Mouse (Mus musculus): ENCODE measurements around the gene Flywch1. TPM values are rescaled to one million over a fixed set of nuclear protein-coding genes. Genes with fewer than 3 reads are reported as not detected.

Gene Flywch1
- polyA plus RNA-seq (2017; shearing (Covaris generic)) = 10 to 100 TPM; 38.5 to 40.7 TPM

DNA sequence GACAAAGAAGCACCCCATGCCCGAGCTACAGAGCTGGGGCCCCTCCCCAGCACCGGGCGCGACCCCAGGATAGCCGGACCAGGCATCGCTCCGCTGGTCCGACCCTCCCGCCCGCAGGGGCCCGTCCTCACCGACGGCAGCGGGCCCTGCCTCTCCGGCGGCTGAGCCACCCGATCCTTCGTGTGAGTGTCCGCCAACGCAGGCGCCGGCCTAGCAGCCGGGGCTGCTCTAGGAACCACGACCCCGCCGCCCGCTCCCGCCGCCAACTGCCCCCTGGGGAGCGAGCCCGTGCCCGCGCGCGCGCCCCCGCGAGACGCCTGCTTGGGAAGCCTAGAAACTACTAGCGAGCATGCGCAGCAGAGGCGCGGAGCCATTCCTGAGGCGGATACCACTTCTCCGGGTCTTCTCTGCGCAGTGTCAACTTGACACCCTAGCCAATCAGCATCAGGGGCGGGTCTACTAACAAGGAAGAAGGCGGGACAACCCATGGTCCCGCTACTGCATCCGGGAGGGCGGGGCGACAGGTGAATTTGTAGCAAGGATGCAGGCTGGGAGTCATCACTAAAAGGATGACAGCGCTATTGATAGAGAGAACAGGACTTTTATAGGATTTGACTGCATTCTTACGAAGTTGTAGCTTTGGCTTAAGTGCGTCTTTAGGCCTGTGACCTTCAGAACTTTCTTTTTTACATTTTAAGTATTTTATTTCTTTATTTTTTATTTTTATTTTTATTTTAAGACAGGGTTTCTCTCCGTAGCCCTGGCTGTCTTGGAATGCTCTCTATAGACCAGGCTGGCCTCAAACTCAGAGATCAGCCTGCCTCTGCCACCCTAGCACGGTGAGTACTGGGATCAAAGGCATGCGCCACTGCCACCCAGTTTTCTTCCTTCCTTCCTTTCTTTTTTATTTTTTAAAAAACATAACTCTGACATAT is at the start of gene Flywch1:
TSS of gene Flywch1 (minus strand) at position 319 of the 935 bp plus-strand sequence.

DNA sequence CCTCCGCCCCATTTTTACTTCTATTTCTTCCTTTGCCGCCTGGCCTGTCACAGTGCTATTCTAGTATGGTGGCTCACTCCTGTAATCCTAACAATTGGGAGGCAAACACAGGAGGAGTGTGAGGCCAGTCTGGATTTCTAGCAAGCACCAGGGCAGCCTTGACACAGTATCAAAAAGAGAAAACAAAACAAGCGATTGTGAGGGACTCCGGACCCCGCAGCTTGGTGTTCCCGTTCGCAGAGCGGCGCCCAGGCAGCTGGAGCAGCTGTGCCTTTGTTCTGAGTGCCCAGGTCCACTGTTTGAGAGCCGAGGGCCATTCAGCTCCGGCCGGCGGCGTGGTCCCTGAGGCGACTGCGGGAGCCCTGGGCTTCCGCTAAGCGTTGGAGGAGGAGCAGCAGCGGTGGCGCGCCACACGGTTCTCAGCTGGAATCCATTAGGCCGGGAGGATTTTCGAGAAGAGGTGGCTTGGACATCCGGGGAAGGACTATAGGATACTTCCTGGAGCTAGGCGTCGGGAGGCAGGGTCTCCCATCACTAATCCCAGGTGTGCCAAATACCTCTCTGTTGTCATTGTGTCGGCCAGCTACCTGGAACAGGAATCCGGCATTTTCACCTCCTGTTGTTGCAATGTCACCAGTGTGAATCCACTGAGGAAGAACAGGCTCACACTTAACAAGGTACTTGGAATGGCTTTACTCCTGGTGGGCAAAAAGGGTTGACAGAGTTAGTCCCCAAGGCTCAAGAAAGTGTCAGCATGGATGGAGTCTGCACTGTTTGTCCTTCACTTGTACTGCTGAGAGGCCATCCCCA is 19.1 kb upstream of the Flywch1 start, which contains the start of gene Srrm2:
TSS of gene Srrm2 (plus strand) at position 264 of the 810 bp plus-strand sequence.

DNA sequence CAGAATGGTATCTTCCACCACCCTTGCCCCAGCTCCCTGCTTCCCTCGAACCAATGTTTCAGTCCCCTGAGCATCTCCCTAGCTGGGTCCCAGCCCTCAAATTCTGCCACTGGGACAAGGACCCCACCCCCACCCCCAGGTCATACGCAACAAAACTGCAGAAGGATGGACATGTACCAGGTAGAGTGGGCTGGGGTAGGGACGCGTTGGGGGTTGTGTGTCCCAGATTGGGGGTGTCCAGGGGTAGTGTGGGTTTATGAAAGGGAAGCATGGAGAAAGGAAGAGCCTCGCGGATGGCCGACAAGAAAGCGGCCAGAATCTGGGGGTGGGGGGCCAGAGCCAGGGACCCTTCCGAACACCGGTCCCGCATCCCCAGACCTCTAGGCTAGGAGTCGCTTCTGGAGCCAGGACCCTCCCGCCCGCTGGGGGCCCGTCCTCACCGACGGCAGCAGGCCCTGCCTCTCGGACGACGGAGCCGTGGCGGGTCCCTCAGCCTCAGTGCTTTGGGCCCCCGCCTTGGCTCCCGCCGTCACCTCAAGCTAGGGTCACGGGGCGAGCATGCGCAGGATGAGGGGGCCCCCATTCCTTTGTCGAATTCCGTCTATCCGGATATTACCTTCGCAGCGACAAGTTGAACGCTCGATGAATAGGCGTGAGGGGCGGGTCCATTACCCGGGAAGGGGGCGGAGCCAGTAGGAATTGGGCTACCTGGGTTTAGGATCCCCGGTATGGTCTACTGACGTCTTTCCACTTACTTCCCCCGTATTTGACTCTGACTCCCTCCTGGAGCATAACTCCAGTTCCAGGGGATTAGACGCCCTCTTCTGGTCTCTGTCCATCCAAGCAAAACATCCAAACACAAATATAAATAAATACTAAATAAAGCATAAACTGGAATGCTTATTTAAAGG is 14.4 kb upstream of the Flywch1 start, which contains the start of gene Flywch2:
TSS of gene Flywch2 (minus strand) at position 521 of the 911 bp plus-strand sequence.

DNA sequence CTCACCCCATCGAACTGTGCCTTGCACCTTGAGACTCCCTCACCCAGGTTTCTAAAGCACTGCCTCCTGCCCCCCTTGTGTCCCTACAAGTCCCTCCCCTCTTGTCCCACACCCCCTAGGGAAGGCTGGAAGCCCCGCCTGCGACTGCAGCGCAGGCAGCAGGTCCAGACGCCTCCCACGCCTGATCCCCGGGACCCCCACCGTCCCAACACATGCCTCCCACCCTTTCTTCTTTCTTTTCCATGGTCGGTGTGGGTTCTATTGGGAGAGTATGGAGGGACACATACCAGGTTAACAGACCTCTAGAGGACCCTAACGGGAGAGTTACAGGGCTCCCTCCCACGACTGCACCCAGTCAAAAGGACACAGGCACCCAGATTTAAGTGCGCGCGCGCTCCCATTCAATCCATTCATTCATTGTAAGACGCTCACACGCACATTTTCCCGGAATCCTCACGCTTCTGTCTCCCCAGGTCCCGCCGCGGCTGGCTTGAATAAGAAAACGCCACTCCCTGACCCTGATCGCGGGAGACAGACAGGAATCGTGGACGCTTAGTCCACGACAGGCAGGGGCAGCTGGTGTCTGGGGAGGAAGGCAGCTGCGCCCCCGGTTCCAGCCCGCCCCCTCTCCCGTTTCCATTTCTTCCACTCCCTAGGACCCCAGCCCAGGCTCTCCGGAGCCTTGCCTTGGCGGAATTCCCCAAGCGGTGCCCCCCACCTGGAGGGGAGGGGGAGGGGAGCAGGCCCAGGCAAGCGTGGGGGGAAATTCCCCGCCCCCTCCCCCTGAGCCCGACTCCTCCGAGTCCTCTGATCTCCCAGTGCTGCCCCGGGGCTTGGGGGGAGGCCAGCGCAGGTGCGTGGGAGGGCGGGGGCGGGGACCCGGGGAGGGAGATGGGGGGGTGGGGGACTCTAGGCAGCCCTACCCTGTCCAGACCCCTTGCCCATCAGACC is 25.8 kb downstream of the Flywch1 start, which contains the start of gene Kremen2:
TSS of gene Kremen2 (minus strand) at position 533 of the 951 bp plus-strand sequence.

DNA sequence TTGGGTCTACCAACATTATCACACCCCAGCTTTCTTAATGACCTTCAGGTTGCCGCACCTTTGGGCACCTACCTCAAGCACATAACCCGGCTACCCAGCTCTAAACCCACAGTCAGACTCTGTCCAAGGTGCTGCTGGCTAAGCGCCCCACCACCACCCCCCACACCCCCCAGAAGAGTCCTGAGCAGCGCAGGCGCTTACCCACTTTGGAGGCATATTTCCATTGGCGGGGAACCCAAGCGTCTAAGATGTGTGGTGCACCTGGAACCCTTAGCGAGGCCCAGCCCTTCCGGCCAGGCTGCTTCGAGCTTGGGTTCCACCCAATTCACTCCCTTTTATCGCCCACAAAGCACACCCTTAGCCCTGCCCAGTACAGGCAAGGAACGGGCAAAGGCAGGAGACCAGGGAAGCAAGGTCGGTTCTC is 30.8 kb downstream of the Flywch1 start, which contains the start of gene Paqr4:
TSS of gene Paqr4 (minus strand) at position 270 of the 424 bp plus-strand sequence.

DNA sequence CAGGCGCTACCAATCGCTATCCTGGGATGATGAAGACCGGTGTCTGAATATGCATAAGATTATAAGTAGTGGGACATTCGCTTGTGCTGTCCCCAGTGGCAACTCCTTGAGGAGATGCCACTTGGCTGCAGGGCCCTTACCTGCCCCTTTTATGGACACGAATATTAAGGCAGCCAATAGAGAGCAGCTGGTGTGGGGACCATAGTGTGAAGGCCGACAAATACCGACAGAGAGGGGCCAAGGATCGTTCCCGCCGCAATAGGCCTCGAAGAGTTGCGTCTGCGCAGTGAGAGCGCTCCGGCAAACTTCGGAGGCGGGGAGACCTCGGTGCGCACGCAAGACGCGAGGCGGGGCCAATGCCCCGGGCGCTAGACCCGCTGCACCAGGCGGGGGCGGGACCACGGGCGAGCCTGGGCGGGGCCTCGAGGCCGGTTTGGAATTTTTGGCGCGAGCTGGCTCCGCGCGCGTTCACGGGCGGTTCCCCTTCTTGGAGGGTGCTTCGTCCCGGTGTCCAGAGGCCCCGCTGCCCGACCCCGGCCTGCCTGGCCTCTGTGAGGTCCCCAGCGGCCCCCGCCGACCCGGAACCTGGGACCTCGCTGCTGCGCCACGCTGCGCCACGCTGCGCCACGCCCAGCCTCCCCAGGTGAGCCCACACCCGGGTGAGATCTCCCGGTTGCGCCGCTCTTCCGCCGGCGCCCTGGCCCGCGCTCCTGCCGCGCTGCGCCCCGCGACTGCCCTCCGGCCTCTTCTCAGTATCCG is 45.2 kb downstream of the Flywch1 start, which contains the start of gene Pkmyt1:
TSS of gene Pkmyt1 (plus strand) at position 338 of the 759 bp plus-strand sequence.

DNA sequence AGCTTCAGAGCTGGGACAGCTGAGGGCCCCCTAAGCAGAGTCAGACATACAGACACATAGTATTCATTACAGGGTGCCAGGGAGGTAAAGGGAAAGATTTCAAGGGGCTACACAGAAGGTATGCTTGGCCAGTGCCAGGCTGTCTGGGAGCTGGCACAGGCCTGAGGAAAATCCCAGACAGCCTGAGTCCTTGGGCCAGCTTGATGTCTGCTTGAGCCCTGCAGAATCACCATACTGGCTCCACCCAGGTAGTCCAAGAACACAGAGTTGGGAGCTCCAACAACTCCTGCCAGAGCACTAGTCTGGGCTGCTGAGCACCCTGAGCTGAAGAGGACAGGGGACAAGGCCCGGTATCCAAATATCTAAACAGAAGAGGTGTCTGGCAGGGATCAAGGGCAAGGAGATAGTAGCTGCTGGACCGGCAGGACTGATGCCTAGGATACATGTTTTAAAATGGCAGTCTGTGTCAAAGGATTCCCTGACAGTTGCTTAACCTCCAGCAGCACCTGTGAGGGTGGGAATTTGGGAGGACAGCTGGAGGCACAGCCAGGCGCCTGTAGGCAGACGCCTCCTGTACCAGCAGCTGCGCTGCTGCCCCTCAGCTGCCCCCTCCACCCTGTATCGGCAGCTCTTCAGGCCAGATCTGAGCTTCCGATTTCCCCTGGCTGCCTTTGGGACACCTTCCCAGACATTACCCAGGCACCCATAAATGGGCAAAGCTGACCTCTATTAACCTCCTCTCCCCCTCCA is 48.9 kb downstream of the Flywch1 start, which contains the start of gene 1520401A03Rik:
TSS of gene 1520401A03Rik (minus strand) at position 408 of the 750 bp plus-strand sequence.

Other genes with a start within 250 kb of the Flywch1 start
- gene Zfp213, start 207.4 kb downstream of the Flywch1 start, polyA plus RNA-seq (2017; shearing (Covaris generic)) = 10 to 100 TPM; 17.0 to 21.4 TPM
- gene Zfp13, start 172.1 kb downstream of the Flywch1 start, polyA plus RNA-seq (2017; shearing (Covaris generic)) = under 1 TPM; 0.31 to 0.48 TPM
- 1 to 10 TPM; 1.2 to 2.2 TPM for gene Zscan10, start 170.7 kb downstream of the Flywch1 start, polyA plus RNA-seq (2017; shearing (Covaris generic))
- gene Mmp25, start 126.3 kb downstream of the Flywch1 start, polyA plus RNA-seq (2017; shearing (Covaris generic)) = 1 to 10 TPM; 1.1 to 1.9 TPM
- gene Bicdl2, start 111.1 kb downstream of the Flywch1 start, polyA plus RNA-seq (2017; shearing (Covaris generic)) = 1 to 10 TPM in 1 of 2 experiments, under 1 TPM in 1; 0.75 to 1.2 TPM
- 10 to 100 TPM; 52.2 to 57.4 TPM for gene Hcfc1r1, start 98.0 kb downstream of the Flywch1 start, polyA plus RNA-seq (2017; shearing (Covaris generic))
- gene Thoc6, start 97.7 kb downstream of the Flywch1 start, polyA plus RNA-seq (2017; shearing (Covaris generic)) = 10 to 100 TPM; 18.6 to 37.6 TPM
- 10 to 100 TPM in 1 of 2 experiments, 1 to 10 TPM in 1; 7.3 to 15.8 TPM for gene Tnfrsf12a, start 94.1 kb downstream of the Flywch1 start, polyA plus RNA-seq (2017; shearing (Covaris generic))
- gene Cldn6, start 92.4 kb downstream of the Flywch1 start, polyA plus RNA-seq (2017; shearing (Covaris generic)) = under 1 TPM in 1 of 2 experiments, not detected in 1; 0.39 TPM
- under 1 TPM in 1 of 2 experiments, not detected in 1; 0.71 TPM for gene Cldn9, start 87.6 kb downstream of the Flywch1 start, polyA plus RNA-seq (2017; shearing (Covaris generic))
- gene 1520401A03Rik, start 48.8 kb downstream of the Flywch1 start, polyA plus RNA-seq (2017; shearing (Covaris generic)) = 1 to 10 TPM in 1 of 2 experiments, under 1 TPM in 1; 0.49 to 1.3 TPM
- gene Pkmyt1, start 45.3 kb downstream of the Flywch1 start, polyA plus RNA-seq (2017; shearing (Covaris generic)) = 10 to 100 TPM; 45.8 to 70.2 TPM
- 1 to 10 TPM; 6.7 to 8.1 TPM for gene Paqr4, start 30.7 kb downstream of the Flywch1 start, polyA plus RNA-seq (2017; shearing (Covaris generic))
- 1 to 10 TPM; 4.9 to 7.1 TPM for gene Kremen2, start 25.8 kb downstream of the Flywch1 start, polyA plus RNA-seq (2017; shearing (Covaris generic))
- gene Flywch2, start 14.5 kb upstream of the Flywch1 start, polyA plus RNA-seq (2017; shearing (Covaris generic)) = 1 to 10 TPM; 6.7 to 8.0 TPM
- 100 to 1,000 TPM; 854 to 986 TPM for gene Srrm2, start 18.9 kb upstream of the Flywch1 start, polyA plus RNA-seq (2017; shearing (Covaris generic))
- 100 to 1,000 TPM; 516 to 639 TPM for gene Elob, start 57.5 kb upstream of the Flywch1 start, polyA plus RNA-seq (2017; shearing (Covaris generic))
- 1 to 10 TPM in 1 of 2 experiments, not detected in 1; 3.1 TPM for gene Prss33, start 64.5 kb upstream of the Flywch1 start, polyA plus RNA-seq (2017; shearing (Covaris generic))
- under 1 TPM in 1 of 2 experiments, not detected in 1; 0.73 TPM for gene Prss32, start 72.3 kb upstream of the Flywch1 start, polyA plus RNA-seq (2017; shearing (Covaris generic))
- gene Prss41, start 72.6 kb upstream of the Flywch1 start, polyA plus RNA-seq (2017; shearing (Covaris generic)) = 1 to 10 TPM; 2.5 to 7.6 TPM
- gene Prss21, start 96.5 kb upstream of the Flywch1 start, polyA plus RNA-seq (2017; shearing (Covaris generic)) = not detected
- gene Dcpp1, start 109.3 kb upstream of the Flywch1 start, polyA plus RNA-seq (2017; shearing (Covaris generic)) = 10 to 100 TPM in 1 of 2 experiments, not detected in 1; 22.4 TPM
- gene Dcpp2, start 109.3 kb upstream of the Flywch1 start, polyA plus RNA-seq (2017; shearing (Covaris generic)) = under 1 TPM in 1 of 2 experiments, not detected in 1; 0.84 TPM
- 1 to 10 TPM in 1 of 2 experiments, under 1 TPM in 1; 0.43 to 5.0 TPM for gene Dcpp3, start 145.9 kb upstream of the Flywch1 start, polyA plus RNA-seq (2017; shearing (Covaris generic))
- not detected for gene Sbp, start 170.1 kb upstream of the Flywch1 start, polyA plus RNA-seq (2017; shearing (Covaris generic))
- not detected for gene Sbpl, start 183.7 kb upstream of the Flywch1 start, polyA plus RNA-seq (2017; shearing (Covaris generic))
- 1 to 10 TPM in 1 of 2 experiments, not detected in 1; 1.2 TPM for gene Prss30, start 209.0 kb upstream of the Flywch1 start, polyA plus RNA-seq (2017; shearing (Covaris generic))
- gene Prss22, start 226.5 kb upstream of the Flywch1 start, polyA plus RNA-seq (2017; shearing (Covaris generic)) = not detected